Mouse (Mus musculus) kidney, adult 2 months (tissue): ENCODE data around the gene Slain2. TPM values are rescaled to one million over a fixed set of nuclear protein-coding genes. Genes with fewer than 3 reads are reported as not detected.
A peak's percentile ranks its signal among the peaks of the same experiment; 100 is the strongest.

ENCODE experiments used
- DNase-seq: peaks from one replicate; pipeline ENCODE4 v3.0.0; 2021
- H3K27ac ChIP-seq: fragments of 200-500 bp; 2 replicates; pipeline ENCODE4 v1.5.1; 2012; ENCODE audit warnings: low read depth, low read length, control low read depth, inconsistent platforms; ENCODE audit not compliant: insufficient read depth
- H3K27me3 ChIP-seq: fragments of 200-500 bp; replicated peaks from 2 replicates; pipeline ENCODE4 v1.6.1; 2012; ENCODE audit warnings: mild to moderate bottlenecking, moderate library complexity, low read length, inconsistent platforms; ENCODE audit not compliant: control insufficient read depth, insufficient read depth
- H3K36me3 ChIP-seq: fragments of 200-500 bp; 2 replicates; pipeline ENCODE4 v1.6.1; 2012; ENCODE audit warnings: mild to moderate bottlenecking, moderate library complexity, low read length, inconsistent platforms; ENCODE audit not compliant: control insufficient read depth, insufficient read depth
- H3K4me1 ChIP-seq: fragments of 200-500 bp; 2 replicates; pipeline ENCODE4 v1.6.1; 2011; ENCODE audit warnings: low read length; ENCODE audit not compliant: control insufficient read depth, insufficient read depth
- H3K4me3 ChIP-seq: fragments of 200-500 bp; 2 replicates; pipeline ENCODE4 v1.5.1; 2011; ENCODE audit warnings: mild to moderate bottlenecking, low read depth, low read length, control low read depth; ENCODE audit not compliant: insufficient read depth
- CTCF ChIP-seq: fragments of 200-500 bp; conservative IDR thresholded peaks from 2 replicates; pipeline ENCODE4 v1.5.1; 2011; ENCODE audit warnings: low read depth, mild to moderate bottlenecking, control low read depth, low read length, moderate library complexity, mixed read lengths; ENCODE audit not compliant: insufficient read depth, insufficient read length
- POLR2A ChIP-seq: fragments of 200-500 bp; IDR thresholded peaks from one replicate; pipeline ENCODE4 v1.6.1; 2011; ENCODE audit warnings: low read depth, low read length, control low read depth
- WGBS: fragments of 180-500 bp; shearing (Covaris S2); methylation state at CpG from one replicate; pipeline ENCODE4 v1.1.7; 2018; 5-methylcytosine and 5-hydroxymethylcytosine counted together
- polyA plus RNA-seq: library from polyadenylated mRNA; depleted of rRNA; stranded (reverse); fragments of >200 nt; gene quantifications from 2 replicates; pipeline ENCODE4 v1.2.3, GENCODE M21; 2012

The Slain2 gene
- polyA plus RNA-seq, 1 experiment: 24.3 TPM

DNA sequence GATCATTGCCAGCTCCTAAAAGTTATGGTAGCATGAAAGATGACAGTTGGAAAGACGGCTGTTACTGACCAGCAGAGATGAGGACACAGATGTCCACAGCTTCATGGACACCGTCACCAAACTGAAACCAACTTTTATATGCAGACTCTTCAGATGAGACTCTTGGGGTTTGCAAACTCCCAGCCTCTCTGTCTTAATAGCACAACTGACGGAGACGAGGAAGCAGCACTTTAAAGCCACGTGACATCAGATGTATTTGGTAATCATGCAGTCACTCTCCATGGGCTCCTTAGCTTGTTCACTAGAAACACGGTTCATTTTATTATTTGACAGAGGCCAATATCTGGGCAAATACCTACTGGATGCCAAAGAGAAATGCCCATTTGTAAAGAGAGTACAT lies 61.9 kb downstream of the Slain2 start:
- TF ChIP-seq POLR2A: no peak
- no peak for TF ChIP-seq CTCF
- no peak overlapping the region for H3K27ac ChIP-seq
- no peaks in the 10 kb centered on the region for H3K4me1 ChIP-seq
- WGBS: 89% methylated on average over 6 of the region's 6 CpGs
- no peaks in the 10 kb centered on the region for H3K27me3 ChIP-seq
- no peak for DNase-seq
- no peak overlapping the region for H3K4me3 ChIP-seq
- peaks cover 6% of the 10 kb centered on the region for H3K36me3 ChIP-seq

DNA sequence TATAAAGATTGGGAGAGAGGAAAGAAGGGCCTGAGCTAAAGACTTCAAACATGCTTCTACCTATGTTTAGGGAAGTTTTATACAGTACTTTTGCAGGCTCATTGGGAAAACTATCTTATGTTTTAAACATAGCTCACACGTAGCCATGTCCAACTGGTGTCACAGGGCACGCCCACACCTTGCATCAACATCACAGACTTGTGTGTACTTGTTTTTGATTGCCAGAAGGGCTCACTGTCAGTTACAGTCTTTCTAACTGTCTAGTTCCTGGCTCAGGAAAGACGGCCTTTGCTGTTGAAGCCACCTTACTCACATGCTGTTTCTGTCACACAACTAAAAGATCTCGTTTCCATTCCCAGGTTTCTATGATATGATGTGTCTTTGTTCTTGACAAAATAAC lies 62.4 kb downstream of the Slain2 start:
- no peak overlapping the region for H3K4me3 ChIP-seq
- no peak overlapping the region for H3K27ac ChIP-seq
- no peaks in the 10 kb centered on the region for H3K27me3 ChIP-seq
- no peak for TF ChIP-seq POLR2A
- no peak for TF ChIP-seq CTCF
- 84% methylated on average over 4 of the region's 4 CpGs for whole genome bisulfite sequencing
- H3K36me3 ChIP-seq: peaks cover 6% of the 10 kb centered on the region
- no peak for DNase-seq
- H3K4me1 ChIP-seq: no peaks in the 10 kb centered on the region

DNA sequence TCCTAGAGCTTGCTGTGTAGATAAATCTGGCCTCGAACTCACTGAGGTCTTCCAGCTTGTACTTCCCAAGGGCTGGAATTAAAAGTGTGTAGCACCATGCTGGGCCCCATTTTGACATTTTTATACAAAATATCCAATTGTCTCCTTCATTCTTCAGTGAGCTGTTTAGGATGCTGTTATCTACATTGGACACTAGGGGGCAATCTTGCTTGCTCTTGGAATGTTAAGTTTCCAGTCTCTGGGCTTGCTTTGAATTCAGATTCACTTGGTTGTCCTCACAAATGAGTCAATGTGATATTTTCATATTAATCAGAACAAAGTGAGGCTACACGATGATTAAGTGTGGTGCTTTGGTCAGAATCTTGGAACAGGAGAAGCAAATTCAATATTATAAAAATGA lies 70.0 kb downstream of the Slain2 start:
- no peaks in the 10 kb centered on the region for H3K4me1 ChIP-seq
- H3K27ac ChIP-seq: no peak overlapping the region
- peak; percentile 61 for DNase-seq
- peak; percentile 25; the same call in 1 of the 2 replicates for TF ChIP-seq CTCF
- no peak for TF ChIP-seq POLR2A
- H3K36me3 ChIP-seq: peaks cover 2% of the 10 kb centered on the region; the same call in 1 of the 2 replicates
- no peak overlapping the region for H3K4me3 ChIP-seq
- no peaks in the 10 kb centered on the region for H3K27me3 ChIP-seq
- 6% methylated on average over 2 of the region's 2 CpGs for WGBS

DNA sequence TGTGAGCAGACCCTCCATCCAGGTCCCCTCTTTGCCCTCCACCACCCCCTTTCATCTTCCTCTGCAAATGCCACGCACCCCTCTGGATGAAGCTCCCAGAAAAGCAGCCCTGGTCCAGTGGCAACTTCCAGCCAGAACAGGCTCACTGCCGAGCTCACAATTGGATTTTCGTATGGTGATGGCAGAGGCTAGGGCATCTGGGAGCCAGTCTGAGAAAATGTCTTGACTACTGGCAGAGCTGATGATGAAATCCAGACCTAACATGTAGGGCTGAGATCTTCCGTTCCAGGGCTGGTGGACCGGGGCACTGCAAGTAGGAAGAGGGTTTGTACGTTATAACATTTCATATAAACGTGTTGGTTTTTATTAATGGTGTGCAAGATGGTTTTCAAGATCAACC lies 73.7 kb downstream of the Slain2 start:
- H3K27ac ChIP-seq: no peak overlapping the region
- H3K4me3 ChIP-seq: no peak overlapping the region
- TF ChIP-seq CTCF: no peak
- no peak for TF ChIP-seq POLR2A
- no peak for DNase-seq
- WGBS: 91% methylated on average over 7 of the region's 7 CpGs
- H3K4me1 ChIP-seq: no peaks in the 10 kb centered on the region
- H3K36me3 ChIP-seq: no peaks in the 10 kb centered on the region
- H3K27me3 ChIP-seq: no peaks in the 10 kb centered on the region

DNA sequence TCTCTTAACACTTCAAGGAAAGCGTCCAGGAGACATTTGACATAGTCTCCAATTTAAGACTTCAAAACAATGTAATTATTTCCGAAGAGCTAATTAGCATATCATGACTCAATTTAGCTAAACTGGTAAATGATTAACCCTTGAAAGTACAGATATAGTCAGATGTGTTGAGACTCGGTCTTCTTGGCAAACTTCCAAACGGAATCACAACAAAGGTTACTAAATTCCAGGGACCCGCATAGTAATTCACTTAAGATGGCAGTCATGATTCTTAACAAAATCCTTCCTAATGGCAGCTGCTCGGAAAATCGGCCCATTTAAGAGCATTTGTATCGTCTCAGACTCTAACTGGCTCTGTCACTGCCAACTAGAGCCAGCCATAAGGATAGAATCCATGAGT lies 75.7 kb downstream of the Slain2 start:
- WGBS: 47% methylated on average over 8 of the region's 8 CpGs
- no peak for TF ChIP-seq POLR2A
- no peak for TF ChIP-seq CTCF
- Histone ChIP-seq H3K27ac (no peak overlapping the region), H3K36me3 (no peaks in the 10 kb centered on the region), H3K4me3 (no peak overlapping the region), H3K4me1 (no peaks in the 10 kb centered on the region), H3K27me3 (0 out of 2 replicates have a peak, but pooled peaks cover 2% of the 10 kb centered on the region)
- DNase-seq: no peak

DNA sequence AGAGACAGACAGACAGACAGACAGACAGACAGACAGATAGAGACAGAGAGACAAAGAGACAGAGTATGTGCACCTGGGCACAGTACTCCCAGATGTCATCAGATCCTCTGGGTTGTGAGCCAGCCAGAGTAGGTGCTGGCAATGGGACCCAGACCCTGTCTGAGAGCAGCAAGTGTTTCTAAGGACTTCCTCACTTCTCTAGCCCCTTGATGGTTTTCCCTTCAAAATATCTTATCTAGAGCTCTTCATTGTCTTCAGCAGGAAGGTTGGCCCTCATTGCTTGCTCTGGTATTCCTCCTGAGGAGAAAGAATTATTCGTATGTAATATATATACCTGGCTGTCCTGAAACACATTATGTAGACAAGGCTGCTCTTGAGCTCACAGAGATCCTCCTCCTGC lies 78.4 kb downstream of the Slain2 start:
- no peak overlapping the region for H3K27ac ChIP-seq
- TF ChIP-seq POLR2A (no peak), CTCF (no peak)
- 86% methylated on average over 1 of the region's 1 CpGs for WGBS

DNA sequence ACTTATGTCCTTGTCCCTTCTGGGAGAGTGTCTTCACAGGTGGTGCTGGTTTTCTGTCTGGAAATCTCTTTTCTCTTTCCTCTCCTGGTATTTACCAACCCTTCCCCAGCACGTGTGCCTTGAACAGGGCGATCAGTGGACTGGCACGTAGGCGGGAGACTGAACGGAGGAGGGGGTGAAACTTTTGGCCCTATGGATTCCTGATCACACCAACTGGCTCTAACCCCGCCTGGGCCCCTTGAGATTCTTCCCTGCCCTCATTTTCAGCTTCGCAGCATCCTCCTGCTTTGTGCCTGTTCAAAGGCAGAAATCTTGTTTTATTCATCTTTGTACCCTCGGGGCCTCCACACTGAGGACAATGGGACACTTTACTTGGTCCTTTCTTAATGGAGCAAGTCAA lies 80.3 kb downstream of the Slain2 start:
- no peak for DNase-seq
- WGBS: 55% methylated on average over 8 of the region's 8 CpGs
- TF ChIP-seq CTCF (no peak), POLR2A (no peak)
- 0 out of 2 replicates have a peak, but pooled peaks cover 2% of the 10 kb centered on the region for H3K27me3 ChIP-seq
- H3K4me3 ChIP-seq: no peak overlapping the region
- H3K36me3 ChIP-seq: no peaks in the 10 kb centered on the region
- H3K4me1 ChIP-seq: no peaks in the 10 kb centered on the region
- H3K27ac ChIP-seq: no peak overlapping the region

More for the DNA sequence above, 78.4 kb downstream of the Slain2 start:
- 0 out of 2 replicates have a peak, but pooled peaks cover 2% of the 10 kb centered on the region for H3K27me3 ChIP-seq
- no peaks in the 10 kb centered on the region for H3K4me1 ChIP-seq
- DNase-seq: no peak
- no peak overlapping the region for H3K4me3 ChIP-seq
- H3K36me3 ChIP-seq: no peaks in the 10 kb centered on the region
